Mouse (Mus musculus) intestine, postnatal 0 days (tissue): Measurements from ENCODE around the gene Nfix. TPM values are rescaled to one million over a fixed set of nuclear protein-coding genes. Genes with fewer than 3 reads are reported as not detected.
A peak's percentile ranks its signal among the peaks of the same experiment; 100 is the strongest.

Experiments used
- ATAC-seq: fragments of 200-750 bp; cut with Nextera tagmentation; 2 replicates; pipeline ENCODE4 v1.8.0; 2017; ENCODE audit warnings: mild to moderate bottlenecking, moderate TSS enrichment, moderate library complexity
- H3K27ac ChIP-seq: fragments of 300-500 bp; sonication (generic); 2 replicates; pipeline ENCODE4 v1.5.1; 2014; ENCODE audit warnings: mild to moderate bottlenecking, low read depth, low read length, moderate library complexity
- H3K27me3 ChIP-seq: fragments of 300-500 bp; sonication (generic); replicated peaks from 2 replicates; pipeline ENCODE4 v1.6.1; 2014; ENCODE audit warnings: low read length, mixed read lengths; ENCODE audit not compliant: control insufficient read depth, insufficient read depth
- H3K36me3 ChIP-seq: fragments of 300-500 bp; sonication (generic); 2 replicates; pipeline ENCODE4 v1.6.1; 2014; ENCODE audit warnings: mild to moderate bottlenecking, moderate library complexity; ENCODE audit not compliant: control insufficient read depth, insufficient read depth
- H3K4me1 ChIP-seq: fragments of 300-500 bp; sonication (generic); replicated peaks from 2 replicates; pipeline ENCODE4 v1.6.1; 2014; ENCODE audit warnings: antibody characterized with exemption, low read length, mixed read lengths; ENCODE audit not compliant: control insufficient read depth, insufficient read depth
- H3K4me2 ChIP-seq: fragments of 300-500 bp; sonication (generic); replicated peaks from 2 replicates; pipeline ENCODE4 v1.6.1; 2014; ENCODE audit warnings: low read depth, mild to moderate bottlenecking, moderate library complexity
- H3K4me3 ChIP-seq: fragments of 300-500 bp; sonication (generic); 2 replicates; pipeline ENCODE4 v1.5.1; 2014; ENCODE audit warnings: low read depth, low read length
- H3K9ac ChIP-seq: fragments of 300-500 bp; sonication (generic); 2 replicates; pipeline ENCODE4 v1.6.1; 2014; ENCODE audit warnings: mild to moderate bottlenecking, low read depth, low read length
- H3K9me3 ChIP-seq: fragments of 300-500 bp; sonication (generic); 2 replicates; pipeline ENCODE4 v1.6.1; 2016; ENCODE audit warnings: mixed run types; ENCODE audit not compliant: control insufficient read depth
- CTCF ChIP-seq: sonication (generic); IDR thresholded peaks from 2 replicates; pipeline ENCODE4 v1.5.1; 2016; ENCODE audit warnings: low read depth, mild to moderate bottlenecking, control low read depth, antibody characterized with exemption, moderate library complexity
- WGBS: fragments of 180-500 bp; shearing (Covaris S2); extraction: QIAGEN DNeasy Blood & Tissue Kit; methylation state at CpG from one replicate; pipeline ENCODE4 v1.1.7; 2014; 5-methylcytosine and 5-hydroxymethylcytosine counted together
- polyA plus RNA-seq: library from polyadenylated mRNA; unstranded; fragments of >200 nt; fragmentation: Nextera tagmentation; extraction: Ambion mirVana; gene quantifications from 2 replicates; pipeline ENCODE4 v1.2.1, GENCODE M21; 2015

The Nfix gene
- polyA plus RNA-seq, 1 experiment from 2014 or later = 12.0 TPM

- peaks cover 27% of the 10 kb centered on the region for H3K27me3 ChIP-seq
- H3K36me3 ChIP-seq = no peaks in the 10 kb centered on the region
- no peak for TF ChIP-seq CTCF
- H3K4me1 ChIP-seq = no peaks in the 10 kb centered on the region
- no peak overlapping the region for H3K4me3 ChIP-seq
- no peak for ATAC-seq
- no peak overlapping the region for H3K9ac ChIP-seq
- 78% methylated on average over 17 of the region's 17 CpGs for WGBS
- no peaks in the 10 kb centered on the region for H3K9me3 ChIP-seq
- H3K27ac ChIP-seq = no peak overlapping the region
- H3K4me2 ChIP-seq = no peak overlapping the region
Observed at GRCm38 (mm10) chr8:84816117-84816516, 16.0 kb upstream of the Nfix start.

GRCm38 (mm10) chr8:84815547-84815946, 15.4 kb upstream of the Nfix start:
- no peak overlapping the region for H3K4me2 ChIP-seq
- TF ChIP-seq CTCF = peak; percentile 97
- H3K4me1 ChIP-seq = no peaks in the 10 kb centered on the region
- ATAC-seq = peak; percentile 56; the same call in 1 of the 2 replicates
- no peak overlapping the region for H3K9ac ChIP-seq
- no peaks in the 10 kb centered on the region for H3K36me3 ChIP-seq
- H3K4me3 ChIP-seq = no peak overlapping the region
- peaks cover 33% of the 10 kb centered on the region for H3K27me3 ChIP-seq
- 13% methylated on average over 9 of the region's 9 CpGs for WGBS
- H3K9me3 ChIP-seq = no peaks in the 10 kb centered on the region
- H3K27ac ChIP-seq = 0 out of 2 replicates have a peak overlapping the region, but pooled peaks have one; percentile 21

GRCm38 (mm10) chr8:84814555-84815441, 14.7 kb upstream of the Nfix start:
- no peaks in the 10 kb centered on the region for H3K9me3 ChIP-seq
- no peaks in the 10 kb centered on the region for H3K4me1 ChIP-seq
- no peaks in the 10 kb centered on the region for H3K36me3 ChIP-seq
- no peak overlapping the region for H3K4me2 ChIP-seq
- no peak for TF ChIP-seq CTCF
- ATAC-seq = 0 out of 2 replicates have a peak, but pooled peaks have one; percentile 11
- H3K4me3 ChIP-seq = no peak overlapping the region
- no peak overlapping the region for H3K9ac ChIP-seq
- 47% methylated on average over 19 of the region's 19 CpGs for WGBS
- H3K27ac ChIP-seq = 0 out of 2 replicates have a peak overlapping the region, but pooled peaks have one; percentile 21
- H3K27me3 ChIP-seq = peaks cover 36% of the 10 kb centered on the region

GRCm38 (mm10) chr8:84814240-84814554, 14.1 kb upstream of the Nfix start:
- Histone ChIP-seq H3K27me3 (peaks cover 42% of the 10 kb centered on the region), H3K27ac (no peak overlapping the region), H3K4me2 (no peak overlapping the region), H3K9me3 (no peaks in the 10 kb centered on the region), H3K4me3 (no peak overlapping the region), H3K9ac (no peak overlapping the region), H3K4me1 (no peaks in the 10 kb centered on the region), H3K36me3 (no peaks in the 10 kb centered on the region)
- no peak for TF ChIP-seq CTCF
- WGBS = 83% methylated on average over 11 of the region's 11 CpGs
- ATAC-seq = no peak

GRCm38 (mm10) chr8:84813830-84814229, 13.7 kb upstream of the Nfix start:
- Histone ChIP-seq H3K27ac (no peak overlapping the region), H3K9ac (no peak overlapping the region), H3K27me3 (peaks cover 42% of the 10 kb centered on the region), H3K4me3 (no peak overlapping the region), H3K4me2 (no peak overlapping the region), H3K9me3 (no peaks in the 10 kb centered on the region), H3K36me3 (no peaks in the 10 kb centered on the region), H3K4me1 (no peaks in the 10 kb centered on the region)
- ATAC-seq = no peak
- TF ChIP-seq CTCF = no peak
- WGBS = 74% methylated on average over 3 of the region's 3 CpGs

GRCm38 (mm10) chr8:84813059-84813458, 12.9 kb upstream of the Nfix start:
- H3K27ac ChIP-seq = no peak overlapping the region
- TF ChIP-seq CTCF = peak; percentile 87

More at GRCm38 (mm10) chr8:84813059-84813458, 12.9 kb upstream of the Nfix start:
- no peaks in the 10 kb centered on the region for H3K36me3 ChIP-seq
- peaks cover 42% of the 10 kb centered on the region for H3K27me3 ChIP-seq
- no peak overlapping the region for H3K4me2 ChIP-seq
- no peak for ATAC-seq
- no peaks in the 10 kb centered on the region for H3K9me3 ChIP-seq
- H3K9ac ChIP-seq = no peak overlapping the region
- no peaks in the 10 kb centered on the region for H3K4me1 ChIP-seq
- 3% methylated on average over 5 of the region's 5 CpGs for WGBS
- H3K4me3 ChIP-seq = no peak overlapping the region
